Comparison of ENCODE assay signal across 16 mouse cellular contexts in genomic region chr9:45733246-45733645, GRCm38 (mm10).
"Had no signal": no experiment of that assay in that cellular context is flagged by ENCODE, and none has a peak within 500 bp of the region (broad histone marks: within the 10 kb centered on the region; RNA-seq: fewer than 3 reads in every experiment).

No protein-coding gene starts in this region.

- H3K4me3 ChIP-seq: layer of hippocampus, adult 2 months; limb, embryonic 10.5 days; liver, embryonic 15.5 days; midbrain, embryonic 10.5 days; midbrain, embryonic 15.5 days; neural tube, embryonic 15.5 days had no signal

- H3K36me3 ChIP-seq: limb, embryonic 10.5 days; liver, embryonic 15.5 days; midbrain, embryonic 10.5 days; midbrain, embryonic 15.5 days; neural tube, embryonic 15.5 days had no signal

- ATAC-seq: lung, postnatal 0 days; midbrain, embryonic 15.5 days had no signal

- H3K27ac ChIP-seq: limb, embryonic 10.5 days; liver, embryonic 15.5 days; midbrain, embryonic 10.5 days; midbrain, embryonic 15.5 days; neural tube, embryonic 15.5 days; stomach, postnatal 0 days had no signal

- H3K9ac ChIP-seq: liver, embryonic 15.5 days; midbrain, embryonic 15.5 days; neural tube, embryonic 15.5 days had no signal

- H3K27me3 ChIP-seq: liver, embryonic 15.5 days; midbrain, embryonic 15.5 days; neural tube, embryonic 15.5 days had no signal

- DNase-seq: kidney, postnatal 10 days; kidney, postnatal 4 days; lung, adult 2 months; lung, postnatal 4 days; right cerebral cortex, adult 18-20 months; right cerebral cortex, postnatal 25 days; thymus, postnatal 4 days had no signal

- H3K4me1 ChIP-seq: limb, embryonic 10.5 days; liver, embryonic 15.5 days; midbrain, embryonic 10.5 days had no signal

- H3K4me2 ChIP-seq: liver, embryonic 11.5 days; liver, embryonic 15.5 days; midbrain, embryonic 15.5 days; neural tube, embryonic 15.5 days had no signal

- H3K9me3 ChIP-seq: limb, embryonic 10.5 days; liver, embryonic 15.5 days; midbrain, embryonic 10.5 days; midbrain, embryonic 15.5 days; neural tube, embryonic 15.5 days had no signal
